ENCODE assay signal across 7 mouse cellular contexts in genomic region chr9:120933886-120934758, GRCm38 (mm10). TPM values are rescaled to one million over a fixed set of nuclear protein-coding genes. Genes with fewer than 3 reads are reported as not detected.
DNase-seq lines count a peak whose midpoint lies in the region; ATAC-seq and TF ChIP-seq lines count a peak whose summit lies in the region.

No protein-coding gene starts in this region.

- under 1% methylated on average over 55 of the region's 57 CpGs for WGBS in embryonic facial prominence, embryonic 15.5 days
- under 1% methylated on average over 55 of the region's 57 CpGs for WGBS in heart, embryonic 16.5 days

- H3K36me3 ChIP-seq in MEL (ENCODE audit: control insufficient read depth in 1 of 2, insufficient read depth in 2 of 2, low read length in 2 of 2) = peaks cover 12 to 22% of the 10 kb centered on the region in 2 experiments
- H3K36me3 ChIP-seq in embryonic facial prominence, embryonic 15.5 days = no peaks in the 10 kb centered on the region
- H3K36me3 ChIP-seq in heart, embryonic 16.5 days (ENCODE audit: control insufficient read depth, insufficient read depth) = no peaks in the 10 kb centered on the region

- ATAC-seq in embryonic facial prominence, embryonic 15.5 days (ENCODE audit: insufficient number of reproducible peaks, low FRiP score, low TSS enrichment, low read depth) = 0 out of 2 replicates have a peak, but pooled peaks have one; percentile 12
- ATAC-seq in heart, embryonic 16.5 days (replicated peaks; ENCODE audit: extremely low read depth, insufficient read depth, low FRiP score) = 0 out of 2 replicates have a peak, but pooled peaks have one; percentile 7

- TF ChIP-seq EP300 in MEL (IDR thresholded peaks at IDR 0.05; ENCODE audit: low read depth in 1 of 2, low read length in 2 of 2) = no peak

- peak overlapping the region; percentile 98 for H3K9ac ChIP-seq in MEL (ENCODE audit: control insufficient read depth, low read depth, low read length, poor library complexity, severe bottlenecking)
- H3K9ac ChIP-seq in embryonic facial prominence, embryonic 15.5 days = peak overlapping the region; percentile 94
- peak overlapping the region; percentile 86 for H3K9ac ChIP-seq in heart, embryonic 16.5 days (ENCODE audit: low read length)

- H3K9me3 ChIP-seq in MEL (replicated peaks; ENCODE audit: insufficient read depth, low read length) = no peaks in the 10 kb centered on the region
- no peaks in the 10 kb centered on the region for H3K9me3 ChIP-seq in embryonic facial prominence, embryonic 15.5 days (replicated peaks)
- no peaks in the 10 kb centered on the region for H3K9me3 ChIP-seq in heart, embryonic 16.5 days (replicated peaks; ENCODE audit: control insufficient read depth, low read length)

- H3K4me3 ChIP-seq in MEL (ENCODE audit: control insufficient read depth in 1 of 2, insufficient read depth in 1 of 2, low read depth in 2 of 2, low read length in 2 of 2) = peak overlapping the region; percentile 100
- H3K4me3 ChIP-seq in embryonic facial prominence, embryonic 15.5 days (replicated peaks) = peak overlapping the region; percentile 88
- peak overlapping the region; percentile 96 for H3K4me3 ChIP-seq in heart, embryonic 16.5 days (ENCODE audit: low read length)

- DNase-seq in MEL (ENCODE audit: low read depth, low spot score) = peak; percentile 44
- peak; percentile 35 to 63 for DNase-seq in adrenal gland, postnatal 36 days
- peak; percentile 45 to 60 for DNase-seq in kidney, postnatal 25 days
- peak; percentile 46 for DNase-seq in lung, postnatal 36 days
- peak; percentile 25 for DNase-seq in spleen, adult 12 weeks (ENCODE audit: low spot score)

- peaks cover 55% of the 10 kb centered on the region for H3K79me2 ChIP-seq in MEL (ENCODE audit: control insufficient read depth, insufficient read depth, low read length, poor library complexity)

- TF ChIP-seq CTCF in MEL (IDR thresholded peaks at IDR 0.05 in 2 of 3, conservative IDR thresholded peaks at IDR 0.05 in 1 of 3; ENCODE audit: control insufficient read depth in 1 of 3, insufficient read depth in 1 of 3, low read depth in 2 of 3, low read length in 3 of 3, poor library complexity in 1 of 3, severe bottlenecking in 1 of 3) = no peak

- TF ChIP-seq RAD21 in MEL (IDR thresholded peaks at IDR 0.05; ENCODE audit: low read depth, low read length) = no peak

- H3K4me2 ChIP-seq in embryonic facial prominence, embryonic 15.5 days (replicated peaks) = peak overlapping the region; percentile 73
- peak overlapping the region; percentile 75 for H3K4me2 ChIP-seq in heart, embryonic 16.5 days (ENCODE audit: low read depth, low read length)

- TF ChIP-seq POLR2A in MEL (IDR thresholded peaks at IDR 0.05; ENCODE audit: control insufficient read depth in 1 of 2, insufficient read depth in 1 of 2, low read depth in 1 of 2, low read length in 2 of 2, poor library complexity in 1 of 2) = no peak

- H3K4me1 ChIP-seq in MEL (ENCODE audit: control insufficient read depth in 1 of 2, insufficient read depth in 2 of 2, low read length in 2 of 2) = peaks cover 3 to 19% of the 10 kb centered on the region in 2 experiments
- H3K4me1 ChIP-seq in embryonic facial prominence, embryonic 15.5 days = peaks cover 42% of the 10 kb centered on the region
- peaks cover 36% of the 10 kb centered on the region for H3K4me1 ChIP-seq in heart, embryonic 16.5 days (ENCODE audit: control insufficient read depth, insufficient read depth, low read length)

- H3K27ac ChIP-seq in MEL (ENCODE audit: control insufficient read depth, low read depth, low read length) = peak overlapping the region; percentile 62
- peak overlapping the region; percentile 94 for H3K27ac ChIP-seq in embryonic facial prominence, embryonic 15.5 days (replicated peaks)
- peak overlapping the region; percentile 92 for H3K27ac ChIP-seq in heart, embryonic 16.5 days (ENCODE audit: low read length)

- peaks cover 0 to under 1% of the 10 kb centered on the region in 2 experiments; a peak in 3 of 4 replicates for H3K27me3 ChIP-seq in MEL (ENCODE audit: control insufficient read depth in 1 of 2, insufficient read depth in 2 of 2, low read length in 2 of 2)
- H3K27me3 ChIP-seq in embryonic facial prominence, embryonic 15.5 days = no peaks in the 10 kb centered on the region
- H3K27me3 ChIP-seq in heart, embryonic 16.5 days (ENCODE audit: control insufficient read depth, insufficient read depth, low read length) = no peaks in the 10 kb centered on the region

TF ChIP-seq in MEL, 35 proteins besides CTCF, POLR2A, EP300 and RAD21:
- TF ChIP-seq POLR2AphosphoS2 (IDR thresholded peaks at IDR 0.05; ENCODE audit: low read length) (no peak), TAL1 (IDR thresholded peaks at IDR 0.05; ENCODE audit: low read length) (no peak), JUND (IDR thresholded peaks at IDR 0.05; ENCODE audit: low read depth, low read length) (no peak), ZKSCAN1 (IDR thresholded peaks at IDR 0.05; ENCODE audit: low read depth, low read length) (no peak), BHLHE40 (IDR thresholded peaks at IDR 0.05; ENCODE audit: borderline replicate concordance, low read depth, low read length) (no peak), CHD1 (IDR thresholded peaks at IDR 0.05; ENCODE audit: low read depth, low read length) (peak; percentile 63; the same call in 1 of the 2 replicates), USF2 (IDR thresholded peaks at IDR 0.05; ENCODE audit: borderline replicate concordance in 1 of 2, insufficient read depth in 1 of 2, low read depth in 1 of 2, low read length in 2 of 2) (no peak), MAX (IDR thresholded peaks at IDR 0.05; ENCODE audit: low read length) (0 out of 2 replicates have a peak, but pooled peaks have one; percentile 53), GABPA (IDR thresholded peaks at IDR 0.05; ENCODE audit: low read depth, low read length) (no peak), NRF1 (IDR thresholded peaks at IDR 0.05; ENCODE audit: insufficient read depth, low read depth, low read length, poor library complexity, severe bottlenecking) (no peak), MEF2A (IDR thresholded peaks at IDR 0.05; ENCODE audit: extremely low read depth, insufficient replicate concordance, low read depth, low read length, poor library complexity, severe bottlenecking) (no peak), RCOR1 (IDR thresholded peaks at IDR 0.05; ENCODE audit: low read depth, low read length) (no peak), MXI1 (IDR thresholded peaks at IDR 0.05; ENCODE audit: low read depth, low read length) (peak; percentile 73; the same call in 1 of the 2 replicates), KAT2A (conservative IDR thresholded peaks at IDR 0.05; ENCODE audit: low read depth, low read length) (no peak)

RNA-seq across cellular contexts. Expression of gene Ctnnb1, which starts 5.1 kb away (rescaled TPM):
- total RNA-seq in MEL (2012; rRNA removed) = 269 and 302 TPM in 2 replicates
- 100 to 1,000 TPM; 377 to 701 TPM for polyA plus RNA-seq in MEL (2012; ENCODE audit: insufficient read depth in 1 of 2, insufficient read length in 2 of 2, low read depth in 1 of 2, low replicate concordance in 2 of 2, missing spikeins in 1 of 2)
- 1,000 to 10,000 TPM in 1 of 2 experiments, 100 to 1,000 TPM in 1; 873 to 1,015 TPM for total RNA-seq in adrenal gland, postnatal 36 days (2021)
- 614 and 657 TPM in 2 replicates for polyA plus RNA-seq in embryonic facial prominence, embryonic 15.5 days (2015; fragmentation: Nextera tagmentation; extraction: Ambion mirVana)
- polyA plus RNA-seq in heart, embryonic 16.5 days (2015; fragmentation: Nextera tagmentation; extraction: Ambion mirVana) = 357 TPM in 2 replicates

Comparison
In these comparisons a context has a peak if more than half of its experiments do, and no peak if none do; other contexts are left out.
1. Peak in every context shown above with its lines: DNase-seq, ATAC-seq, H3K4me3 ChIP-seq and H3K27ac ChIP-seq.